Comparison of ENCODE assay signal across 10 mouse cellular contexts in the genomic region with DNA sequence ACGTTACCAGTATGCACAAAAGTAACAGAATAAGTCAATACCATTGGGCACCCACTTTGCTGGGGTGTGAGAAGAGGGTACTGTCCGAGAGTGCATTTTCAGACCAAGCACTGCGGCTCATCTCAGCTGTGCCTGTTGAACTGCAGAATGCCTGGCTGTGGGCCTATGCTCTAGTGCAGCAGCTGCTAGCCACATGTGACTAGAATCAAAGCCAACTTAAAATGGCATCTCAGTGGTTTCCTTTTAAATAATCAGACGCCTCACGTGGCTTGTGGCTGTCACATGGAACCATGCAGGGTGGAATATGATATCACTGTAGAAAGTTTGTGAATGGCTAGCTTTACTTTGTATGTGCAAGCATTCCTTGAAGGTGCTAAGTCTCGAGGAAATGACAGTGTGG.
DNase-seq lines count a peak whose midpoint lies in the region; ATAC-seq and TF ChIP-seq lines count a peak whose summit lies in the region.
"Had no signal": no experiment of that assay in that cellular context is flagged by ENCODE, and none has a peak within 500 bp of the region (broad histone marks: within the 10 kb centered on the region; RNA-seq: fewer than 3 reads in every experiment).

No protein-coding gene starts in this region.

- no peaks in the 10 kb centered on the region for H3K36me3 ChIP-seq in heart, adult 2 months (ENCODE audit: control insufficient read depth, insufficient read depth, low read length)
- H3K36me3 ChIP-seq in heart, embryonic 11.5 days (ENCODE audit: control insufficient read depth, insufficient read depth, low read length) = no peaks in the 10 kb centered on the region
- H3K36me3 ChIP-seq in MEL (ENCODE audit: control insufficient read depth in 1 of 2, insufficient read depth in 2 of 2, low read length in 2 of 2) = no peaks in the 10 kb centered on the region
- H3K36me3 ChIP-seq in embryonic facial prominence, embryonic 14.5 days (ENCODE audit: control insufficient read depth, insufficient read depth, low read length) = no peaks in the 10 kb centered on the region
- no peaks in the 10 kb centered on the region for H3K36me3 ChIP-seq in limb, embryonic 13.5 days
- H3K36me3 ChIP-seq: liver, embryonic 12.5 days had no signal

- H3K27ac ChIP-seq in heart, adult 2 months = no peak overlapping the region; the same call in 1 of the 2 replicates
- no peak overlapping the region for H3K27ac ChIP-seq in heart, embryonic 11.5 days (ENCODE audit: low read depth, low read length)
- H3K27ac ChIP-seq in MEL (ENCODE audit: control insufficient read depth, low read depth, low read length) = no peak overlapping the region
- H3K27ac ChIP-seq in embryonic facial prominence, embryonic 14.5 days (replicated peaks; ENCODE audit: low read depth, low read length) = no peak overlapping the region
- H3K27ac ChIP-seq in limb, embryonic 13.5 days = no peak overlapping the region
- H3K27ac ChIP-seq: liver, embryonic 12.5 days had no signal

- H3K27me3 ChIP-seq in heart, adult 2 months (ENCODE audit: control insufficient read depth, insufficient read depth, low read length) = no peaks in the 10 kb centered on the region
- H3K27me3 ChIP-seq in heart, embryonic 11.5 days (ENCODE audit: control insufficient read depth, insufficient read depth, low read length) = no peaks in the 10 kb centered on the region
- H3K27me3 ChIP-seq in MEL (ENCODE audit: control insufficient read depth in 1 of 2, insufficient read depth in 2 of 2, low read length in 2 of 2) = peaks cover 0 to 2% of the 10 kb centered on the region in 2 experiments; a peak in 2 of 4 replicates
- H3K27me3 ChIP-seq in embryonic facial prominence, embryonic 14.5 days (replicated peaks; ENCODE audit: control insufficient read depth, insufficient read depth, low read length) = no peaks in the 10 kb centered on the region
- H3K27me3 ChIP-seq in limb, embryonic 13.5 days = no peaks in the 10 kb centered on the region
- H3K27me3 ChIP-seq: liver, embryonic 12.5 days had no signal

- TF ChIP-seq CTCF in heart, adult 2 months (IDR thresholded peaks at IDR 0.05) = no peak
- TF ChIP-seq CTCF in MEL (IDR thresholded peaks at IDR 0.05 in 2 of 3, conservative IDR thresholded peaks at IDR 0.05 in 1 of 3; ENCODE audit: control insufficient read depth in 1 of 3, insufficient read depth in 1 of 3, low read depth in 2 of 3, low read length in 3 of 3, poor library complexity in 1 of 3, severe bottlenecking in 1 of 3) = no peak

- no peak for ATAC-seq in heart, embryonic 11.5 days (replicated peaks; ENCODE audit: insufficient number of reproducible peaks, low FRiP score, low TSS enrichment)
- peak; percentile 67; the same call in 1 of the 2 replicates for ATAC-seq in embryonic facial prominence, embryonic 14.5 days (ENCODE audit: low read depth)
- ATAC-seq in limb, embryonic 13.5 days (ENCODE audit: low FRiP score, low read depth) = peak; percentile 60; the same call in 1 of the 2 replicates
- ATAC-seq: liver, embryonic 12.5 days had no signal

- TF ChIP-seq EP300 in heart, adult 2 months (IDR thresholded peaks at IDR 0.05; ENCODE audit: insufficient read depth, low read depth, low read length) = peak; percentile 57; the same call in 1 of the 2 replicates
- TF ChIP-seq EP300 in MEL (IDR thresholded peaks at IDR 0.05; ENCODE audit: low read depth in 1 of 2, low read length in 2 of 2) = no peak

- H3K9ac ChIP-seq in heart, adult 2 months (ENCODE audit: low read depth, low read length) = no peak overlapping the region
- H3K9ac ChIP-seq in heart, embryonic 11.5 days (ENCODE audit: low read depth, low read length) = no peak overlapping the region
- H3K9ac ChIP-seq in MEL (ENCODE audit: control insufficient read depth, low read depth, low read length, poor library complexity, severe bottlenecking) = no peak overlapping the region
- H3K9ac ChIP-seq in embryonic facial prominence, embryonic 14.5 days (ENCODE audit: low read depth, low read length) = no peak overlapping the region
- H3K9ac ChIP-seq in limb, embryonic 13.5 days = no peak overlapping the region
- H3K9ac ChIP-seq: liver, embryonic 12.5 days had no signal

- DNase-seq in heart, adult 2 months = peak; percentile 55 to 69
- no peak for DNase-seq in MEL (ENCODE audit: low read depth, low spot score)
- DNase-seq in embryonic facial prominence, embryonic 14.5 days (ENCODE audit: low spot score) = peak; percentile 91
- DNase-seq in kidney, postnatal 4 days = no peak
- DNase-seq in kidney, adult 11 months = no peak
- DNase-seq: retina, postnatal 1 day; thymus, adult 2 months had no signal

- no peak overlapping the region for H3K4me2 ChIP-seq in heart, embryonic 11.5 days
- H3K4me2 ChIP-seq in embryonic facial prominence, embryonic 14.5 days (ENCODE audit: low read depth, low read length) = no peak overlapping the region
- no peak overlapping the region for H3K4me2 ChIP-seq in limb, embryonic 13.5 days (replicated peaks)
- H3K4me2 ChIP-seq: liver, embryonic 12.5 days had no signal

- 54% methylated on average over 6 of the region's 6 CpGs for WGBS in heart, adult 2 months
- 75% methylated on average over 6 of the region's 6 CpGs for WGBS in heart, embryonic 11.5 days (ENCODE audit: insufficient replicate concordance)
- WGBS in embryonic facial prominence, embryonic 14.5 days = 36% methylated on average over 6 of the region's 6 CpGs
- 42% methylated on average over 6 of the region's 6 CpGs for WGBS in limb, embryonic 13.5 days

- H3K4me1 ChIP-seq in heart, adult 2 months (ENCODE audit: control insufficient read depth, insufficient read depth, low read length) = peaks cover 11% of the 10 kb centered on the region
- H3K4me1 ChIP-seq in heart, embryonic 11.5 days (ENCODE audit: control insufficient read depth, insufficient read depth, low read length) = peaks cover 10% of the 10 kb centered on the region
- no peaks in the 10 kb centered on the region for H3K4me1 ChIP-seq in MEL (ENCODE audit: control insufficient read depth in 1 of 2, insufficient read depth in 2 of 2, low read length in 2 of 2)
- H3K4me1 ChIP-seq in embryonic facial prominence, embryonic 14.5 days (ENCODE audit: control insufficient read depth, insufficient read depth, low read length) = peaks cover 28% of the 10 kb centered on the region
- peaks cover 38% of the 10 kb centered on the region for H3K4me1 ChIP-seq in limb, embryonic 13.5 days
- H3K4me1 ChIP-seq: liver, embryonic 12.5 days had no signal

- intact Hi-C loops in heart, adult 2 months (cut with DNase I) = no loop called here

- no peak for TF ChIP-seq RAD21 in MEL (IDR thresholded peaks at IDR 0.05; ENCODE audit: low read depth, low read length)

- no peak for TF ChIP-seq POLR2A in heart, adult 2 months (IDR thresholded peaks at IDR 0.05; ENCODE audit: insufficient read depth, low read depth, low read length)
- no peak for TF ChIP-seq POLR2A in MEL (IDR thresholded peaks at IDR 0.05; ENCODE audit: control insufficient read depth in 1 of 2, insufficient read depth in 1 of 2, low read depth in 1 of 2, low read length in 2 of 2, poor library complexity in 1 of 2)

- no peak overlapping the region for H3K4me3 ChIP-seq in heart, adult 2 months
- no peak overlapping the region for H3K4me3 ChIP-seq in heart, embryonic 11.5 days (ENCODE audit: low read depth, low read length)
- no peak overlapping the region for H3K4me3 ChIP-seq in MEL (ENCODE audit: control insufficient read depth in 1 of 2, insufficient read depth in 1 of 2, low read depth in 2 of 2, low read length in 2 of 2)
- H3K4me3 ChIP-seq in embryonic facial prominence, embryonic 14.5 days (ENCODE audit: low read depth, low read length) = no peak overlapping the region
- no peak overlapping the region for H3K4me3 ChIP-seq in limb, embryonic 13.5 days
- H3K4me3 ChIP-seq: liver, embryonic 12.5 days had no signal

- no peaks in the 10 kb centered on the region for H3K9me3 ChIP-seq in heart, embryonic 11.5 days (replicated peaks; ENCODE audit: control insufficient read depth, low read length)
- H3K9me3 ChIP-seq in MEL (replicated peaks; ENCODE audit: insufficient read depth, low read length) = no peaks in the 10 kb centered on the region
- H3K9me3 ChIP-seq in embryonic facial prominence, embryonic 14.5 days (ENCODE audit: control insufficient read depth, low read length) = no peaks in the 10 kb centered on the region
- H3K9me3 ChIP-seq in limb, embryonic 13.5 days = no peaks in the 10 kb centered on the region
- H3K9me3 ChIP-seq: liver, embryonic 12.5 days had no signal

- no peaks in the 10 kb centered on the region for H3K79me2 ChIP-seq in heart, adult 2 months (replicated peaks; ENCODE audit: control insufficient read depth, insufficient read depth, low read length)
- no peaks in the 10 kb centered on the region for H3K79me2 ChIP-seq in MEL (ENCODE audit: control insufficient read depth, insufficient read depth, low read length, poor library complexity)

TF ChIP-seq in MEL, 35 proteins besides CTCF, POLR2A, EP300 and RAD21:
- TF ChIP-seq CHD2 (IDR thresholded peaks at IDR 0.05; ENCODE audit: low read length) = no peak
- TF ChIP-seq USF1 (IDR thresholded peaks at IDR 0.05; ENCODE audit: low read depth, low read length) = 0 out of 2 replicates have a peak, but pooled peaks have one; percentile 7
- no peak for TF ChIP-seq POLR2AphosphoS2 (IDR thresholded peaks at IDR 0.05; ENCODE audit: low read length)
- no peak for TF ChIP-seq MAZ (IDR thresholded peaks at IDR 0.05; ENCODE audit: low read depth, low read length)

Comparison
In these comparisons a context has a peak if more than half of its experiments do, and no peak if none do; other contexts are left out.
1. DNase-seq: peak in heart, adult 2 months (2 of 2) and embryonic facial prominence, embryonic 14.5 days (single experiment); none in MEL (single experiment), kidney, postnatal 4 days (0 of 2) and kidney, adult 11 months (single experiment).